Mouse (Mus musculus): ENCODE measurements around the gene Ccnt1.

Ccnt1 gene

GRCm38 (mm10) chr15:98510438-98511385 is 60.0 kb downstream of the Ccnt1 start:
- peak in 1 of 2 experiments; percentile 69 for DNase-seq (ENCODE audit: low spot score in 2 of 2)

- no peak for DNase-seq (ENCODE audit: low spot score in 2 of 2)
These were observed 61.3 kb downstream of the Ccnt1 start for GRCm38 (mm10) chr15:98509387-98509786.

GRCm38 (mm10) chr15:98507321-98507720 is 63.4 kb downstream of the Ccnt1 start:
- DNase-seq (ENCODE audit: low spot score in 2 of 2), result no peak

DNA sequence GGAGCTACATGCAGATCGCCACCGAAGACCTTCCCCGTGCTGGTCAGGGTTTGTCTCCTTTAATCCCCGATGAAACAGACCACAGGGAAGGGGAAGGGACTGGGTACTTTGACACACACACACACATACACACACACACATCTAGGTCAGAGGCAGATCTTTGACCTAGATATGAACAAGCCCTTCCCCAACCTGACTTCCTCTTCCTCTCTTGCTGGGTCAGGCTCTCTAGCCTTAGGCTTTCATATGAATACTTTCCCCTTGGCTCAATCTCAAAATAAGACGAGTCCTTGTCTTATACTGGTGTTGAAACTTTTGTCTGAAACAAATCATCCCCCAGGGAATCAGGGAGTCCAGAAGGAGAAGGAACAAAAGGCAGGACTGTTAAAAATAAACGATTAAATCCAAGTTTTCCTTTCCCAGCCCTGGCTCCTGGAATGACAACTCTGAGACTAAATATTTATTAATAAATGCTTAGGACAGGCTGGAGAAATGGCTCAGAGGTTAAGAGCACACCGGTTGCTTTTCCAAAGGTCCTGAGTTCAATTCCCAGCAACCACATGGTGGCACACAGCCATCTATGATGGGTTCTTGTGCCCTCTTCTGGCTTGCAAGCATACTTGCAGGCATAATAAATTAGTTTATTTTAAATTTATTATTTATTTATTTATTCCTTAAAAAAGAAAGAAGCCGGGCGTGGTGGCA is 64.3 kb downstream of the Ccnt1 start:
- DNase-seq (ENCODE audit: low spot score in 2 of 2), result no peak

DNA sequence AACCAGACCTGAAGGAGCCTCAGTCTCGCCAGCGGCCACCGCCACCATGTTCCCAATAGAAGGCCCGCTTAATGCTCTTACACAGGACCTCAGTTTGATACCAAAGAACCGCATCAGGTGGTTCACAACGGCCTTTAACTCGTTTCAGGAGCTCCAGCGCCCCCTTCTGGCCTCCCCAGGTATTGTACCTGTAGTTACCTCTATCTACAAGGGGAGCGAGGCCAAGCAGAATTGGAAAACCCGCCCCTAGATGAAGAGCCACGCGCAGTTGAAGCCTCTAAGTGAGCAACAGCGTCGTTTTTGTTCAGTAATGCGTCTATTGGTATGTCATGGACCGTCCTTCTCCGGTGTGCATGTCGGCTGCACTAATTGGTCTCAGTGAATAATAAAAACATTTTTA is 66.2 kb downstream of the Ccnt1 start:
- DNase-seq (ENCODE audit: low spot score in 2 of 2), result peak in 1 of 2 experiments; percentile 70

- no peak for DNase-seq (ENCODE audit: low spot score in 2 of 2)
These were observed 67.4 kb downstream of the Ccnt1 start for GRCm38 (mm10) chr15:98503317-98503716.

- DNase-seq (ENCODE audit: low spot score in 2 of 2), result no peak
These were observed 73.1 kb downstream of the Ccnt1 start for GRCm38 (mm10) chr15:98497631-98498030.

- DNase-seq (ENCODE audit: low spot score in 2 of 2), result no peak
These were observed 78.6 kb downstream of the Ccnt1 start, which contains the start of gene Olfr279 for GRCm38 (mm10) chr15:98492102-98492501. TSS of gene Olfr279 (plus strand) at chr15:98492402.

- no peak for DNase-seq (ENCODE audit: low spot score in 2 of 2)
These were observed 79.4 kb downstream of the Ccnt1 start for GRCm38 (mm10) chr15:98491332-98491731.
